Mouse (Mus musculus): ENCODE measurements around the gene Actr6.

DNA sequence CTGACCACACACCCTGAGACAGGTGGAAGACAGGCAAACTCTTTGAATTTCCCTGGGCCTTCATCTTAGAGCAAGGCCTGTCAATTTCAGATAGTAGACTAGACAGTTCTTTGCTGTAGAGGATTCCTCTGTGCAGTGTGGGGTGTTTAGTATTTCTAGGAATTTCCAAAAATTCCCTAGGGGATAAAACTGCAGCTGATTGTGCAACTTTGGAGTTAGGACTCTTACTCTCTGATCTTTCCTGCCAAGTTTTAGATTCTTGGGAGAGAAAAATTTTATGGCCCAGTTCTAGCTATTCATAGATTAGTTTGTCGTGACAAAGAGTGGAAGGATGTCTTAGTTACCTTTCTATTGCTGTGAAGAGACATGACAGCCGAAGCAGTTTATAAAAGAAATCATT is 16.5 kb upstream of the Actr6 start:
- no peak for TF ChIP-seq NELFE (IDR thresholded peaks at IDR 0.05; ENCODE audit: low read depth, low read length)
- TF ChIP-seq ZKSCAN1 (IDR thresholded peaks at IDR 0.05; ENCODE audit: low read depth, low read length), result no peak
- TF ChIP-seq POLR2A (IDR thresholded peaks at IDR 0.05; ENCODE audit: control insufficient read depth in 1 of 2, insufficient read depth in 1 of 2, low read depth in 1 of 2, low read length in 2 of 2, poor library complexity in 1 of 2), result no peak
- TF ChIP-seq USF1 (IDR thresholded peaks at IDR 0.05; ENCODE audit: low read depth, low read length), result no peak
- no peak for TF ChIP-seq CTCF (IDR thresholded peaks at IDR 0.05 in 2 of 3, conservative IDR thresholded peaks at IDR 0.05 in 1 of 3; ENCODE audit: control insufficient read depth in 1 of 3, insufficient read depth in 1 of 3, low read depth in 2 of 3, low read length in 3 of 3, poor library complexity in 1 of 3, severe bottlenecking in 1 of 3)
- TF ChIP-seq MYC (IDR thresholded peaks at IDR 0.05; ENCODE audit: low read depth, low read length), result no peak
- TF ChIP-seq POLR2AphosphoS2 (IDR thresholded peaks at IDR 0.05; ENCODE audit: low read length), result no peak
- no peak for TF ChIP-seq MAFK (IDR thresholded peaks at IDR 0.05; ENCODE audit: borderline replicate concordance, low read depth, low read length)
- TF ChIP-seq ZMIZ1 (IDR thresholded peaks at IDR 0.05; ENCODE audit: low read depth, low read length), result no peak
- peak; percentile 48 for TF ChIP-seq TAL1 (IDR thresholded peaks at IDR 0.05; ENCODE audit: low read length)
